Mouse (Mus musculus): ENCODE measurements at regions not wholly inside any gene's neighbourhood (a gene's known extent, or its start where the extent isn't known, plus 50 kb on each side); places are given as distances from the start of the nearest gene placed in this dataset.

GRCm38 (mm10) chr12:73466484-73466883, 79.7 kb downstream of the Tmem30b start:
- H3K4me2 ChIP-seq: no peak overlapping the region
- H3K4me1 ChIP-seq (replicated peaks): peaks cover 6% of the 10 kb centered on the region
- WGBS: 70% methylated on average over 7 of the region's 7 CpGs
- H3K27ac ChIP-seq (replicated peaks): no peak overlapping the region
- no peak overlapping the region for H3K4me3 ChIP-seq
- H3K9me3 ChIP-seq: no peaks in the 10 kb centered on the region
- ATAC-seq (ENCODE audit: low read depth): no peak
- H3K36me3 ChIP-seq: no peaks in the 10 kb centered on the region
- H3K9ac ChIP-seq: no peak overlapping the region
- no peaks in the 10 kb centered on the region for H3K27me3 ChIP-seq

GRCm38 (mm10) chr12:73465975-73466374, 80.2 kb downstream of the Tmem30b start:
- H3K4me1 ChIP-seq (replicated peaks): peaks cover 6% of the 10 kb centered on the region
- WGBS: 79% methylated on average over 5 of the region's 5 CpGs
- no peaks in the 10 kb centered on the region for H3K9me3 ChIP-seq
- no peak overlapping the region for H3K4me3 ChIP-seq
- H3K36me3 ChIP-seq: no peaks in the 10 kb centered on the region
- H3K4me2 ChIP-seq: no peak overlapping the region
- no peak overlapping the region for H3K27ac ChIP-seq (replicated peaks)
- H3K27me3 ChIP-seq: no peaks in the 10 kb centered on the region
- ATAC-seq (ENCODE audit: low read depth): no peak
- no peak overlapping the region for H3K9ac ChIP-seq

GRCm38 (mm10) chr12:73464311-73464710, 81.9 kb downstream of the Tmem30b start:
- Histone ChIP-seq H3K27me3 (no peaks in the 10 kb centered on the region), H3K9ac (no peak overlapping the region), H3K27ac (replicated peaks) (no peak overlapping the region), H3K9me3 (no peaks in the 10 kb centered on the region), H3K4me2 (no peak overlapping the region), H3K4me3 (no peak overlapping the region), H3K36me3 (no peaks in the 10 kb centered on the region), H3K4me1 (replicated peaks) (peaks cover 10% of the 10 kb centered on the region)
- ATAC-seq (ENCODE audit: low read depth): no peak
- 92% methylated on average over 5 of the region's 5 CpGs for WGBS

- Histone ChIP-seq H3K4me3 (no peak overlapping the region), H3K4me2 (no peak overlapping the region), H3K9me3 (no peaks in the 10 kb centered on the region), H3K9ac (no peak overlapping the region), H3K27me3 (no peaks in the 10 kb centered on the region), H3K27ac (replicated peaks) (no peak overlapping the region), H3K36me3 (no peaks in the 10 kb centered on the region), H3K4me1 (replicated peaks) (peaks cover 10% of the 10 kb centered on the region)
- ATAC-seq (ENCODE audit: low read depth): no peak
- WGBS: 47% methylated on average over 5 of the region's 5 CpGs
These were observed 84.1 kb downstream of the Tmem30b start for GRCm38 (mm10) chr12:73462091-73462490.

- no peak overlapping the region for H3K4me2 ChIP-seq
- H3K27ac ChIP-seq (replicated peaks): no peak overlapping the region
- no peaks in the 10 kb centered on the region for H3K36me3 ChIP-seq
- H3K4me1 ChIP-seq (replicated peaks): peaks cover 10% of the 10 kb centered on the region
- no peak for ATAC-seq (ENCODE audit: low read depth)
- 23% methylated on average over 2 of the region's 2 CpGs for WGBS
- H3K9me3 ChIP-seq: no peaks in the 10 kb centered on the region
- H3K9ac ChIP-seq: no peak overlapping the region
- no peak overlapping the region for H3K4me3 ChIP-seq
- no peaks in the 10 kb centered on the region for H3K27me3 ChIP-seq
These were observed 85.9 kb downstream of the Tmem30b start for GRCm38 (mm10) chr12:73460291-73460761.

- Histone ChIP-seq H3K27me3 (no peaks in the 10 kb centered on the region), H3K9me3 (no peaks in the 10 kb centered on the region), H3K4me2 (no peak overlapping the region), H3K36me3 (no peaks in the 10 kb centered on the region), H3K4me1 (replicated peaks) (peaks cover 16% of the 10 kb centered on the region), H3K9ac (no peak overlapping the region), H3K27ac (replicated peaks) (no peak overlapping the region), H3K4me3 (no peak overlapping the region)
- ATAC-seq (ENCODE audit: low read depth): no peak
- WGBS: 74% methylated on average over 3 of the region's 3 CpGs
These were observed 94.9 kb downstream of the Tmem30b start for GRCm38 (mm10) chr12:73451257-73451656.

- H3K9ac ChIP-seq: no peak overlapping the region
- no peak overlapping the region for H3K4me3 ChIP-seq
- WGBS: 80% methylated on average over 4 of the region's 4 CpGs
- ATAC-seq (ENCODE audit: low read depth): no peak
- peaks cover 16% of the 10 kb centered on the region for H3K4me1 ChIP-seq (replicated peaks)
- H3K9me3 ChIP-seq: no peaks in the 10 kb centered on the region
- no peak overlapping the region for H3K27ac ChIP-seq (replicated peaks)
- no peaks in the 10 kb centered on the region for H3K36me3 ChIP-seq
- no peaks in the 10 kb centered on the region for H3K27me3 ChIP-seq
- no peak overlapping the region for H3K4me2 ChIP-seq
These were observed 95.7 kb downstream of the Tmem30b start for GRCm38 (mm10) chr12:73450541-73450940.

GRCm38 (mm10) chr12:73449911-73450520, 96.2 kb downstream of the Tmem30b start:
- no peak overlapping the region for H3K4me2 ChIP-seq
- no peaks in the 10 kb centered on the region for H3K9me3 ChIP-seq
- no peaks in the 10 kb centered on the region for H3K27me3 ChIP-seq
- no peak for ATAC-seq (ENCODE audit: low read depth)
- H3K9ac ChIP-seq: no peak overlapping the region
- no peaks in the 10 kb centered on the region for H3K36me3 ChIP-seq
- H3K27ac ChIP-seq (replicated peaks): no peak overlapping the region
- H3K4me3 ChIP-seq: no peak overlapping the region
- H3K4me1 ChIP-seq (replicated peaks): peaks cover 16% of the 10 kb centered on the region
- WGBS: 52% methylated on average over 9 of the region's 9 CpGs

- H3K9me3 ChIP-seq: no peaks in the 10 kb centered on the region
- no peaks in the 10 kb centered on the region for H3K36me3 ChIP-seq
- no peak overlapping the region for H3K4me2 ChIP-seq
- 86% methylated on average over 9 of the region's 9 CpGs for WGBS
- H3K4me3 ChIP-seq: no peak overlapping the region
- no peak overlapping the region for H3K9ac ChIP-seq
- peaks cover 16% of the 10 kb centered on the region for H3K4me1 ChIP-seq (replicated peaks)
- no peak overlapping the region for H3K27ac ChIP-seq (replicated peaks)
- no peaks in the 10 kb centered on the region for H3K27me3 ChIP-seq
- ATAC-seq (ENCODE audit: low read depth): no peak
These were observed 97.1 kb downstream of the Tmem30b start for GRCm38 (mm10) chr12:73449069-73449468.

GRCm38 (mm10) chr12:73448388-73448965, 97.7 kb downstream of the Tmem30b start:
- no peak overlapping the region for H3K4me2 ChIP-seq

GRCm38 (mm10) chr12:73447172-73447571, 99.0 kb downstream of the Tmem30b start:
- WGBS: 92% methylated on average over 6 of the region's 6 CpGs
- no peak for ATAC-seq (ENCODE audit: low read depth)

More at GRCm38 (mm10) chr12:73448388-73448965, 97.7 kb downstream of the Tmem30b start:
- Histone ChIP-seq H3K27me3 (no peaks in the 10 kb centered on the region), H3K4me3 (no peak overlapping the region), H3K9me3 (no peaks in the 10 kb centered on the region), H3K36me3 (no peaks in the 10 kb centered on the region), H3K27ac (replicated peaks) (no peak overlapping the region), H3K9ac (no peak overlapping the region), H3K4me1 (replicated peaks) (peaks cover 16% of the 10 kb centered on the region)
- ATAC-seq (ENCODE audit: low read depth): no peak
- 39% methylated on average over 10 of the region's 10 CpGs for WGBS

GRCm38 (mm10) chr12:73446148-73446547, 100.0 kb downstream of the Tmem30b start:
- no peak overlapping the region for H3K9ac ChIP-seq
- no peaks in the 10 kb centered on the region for H3K36me3 ChIP-seq
- peaks cover 14% of the 10 kb centered on the region for H3K4me1 ChIP-seq (replicated peaks)
- no peak overlapping the region for H3K4me2 ChIP-seq
- H3K27me3 ChIP-seq: no peaks in the 10 kb centered on the region
- H3K9me3 ChIP-seq: no peaks in the 10 kb centered on the region
- WGBS: 92% methylated on average over 7 of the region's 7 CpGs
- H3K4me3 ChIP-seq: no peak overlapping the region
- H3K27ac ChIP-seq (replicated peaks): no peak overlapping the region
- ATAC-seq (ENCODE audit: low read depth): no peak

More at GRCm38 (mm10) chr12:73447172-73447571, 99.0 kb downstream of the Tmem30b start:
- H3K36me3 ChIP-seq: no peaks in the 10 kb centered on the region
- H3K27me3 ChIP-seq: no peaks in the 10 kb centered on the region
- peaks cover 16% of the 10 kb centered on the region for H3K4me1 ChIP-seq (replicated peaks)
- no peak overlapping the region for H3K4me3 ChIP-seq
- H3K9ac ChIP-seq: no peak overlapping the region
- H3K27ac ChIP-seq (replicated peaks): no peak overlapping the region
- no peaks in the 10 kb centered on the region for H3K9me3 ChIP-seq
- H3K4me2 ChIP-seq: no peak overlapping the region

- peaks cover 9% of the 10 kb centered on the region; the same call in 1 of the 2 replicates for H3K4me1 ChIP-seq (replicated peaks)
- H3K9ac ChIP-seq: no peak overlapping the region
- no peak for ATAC-seq (ENCODE audit: low read depth)
- H3K4me2 ChIP-seq: no peak overlapping the region
- no peaks in the 10 kb centered on the region for H3K27me3 ChIP-seq
- 76% methylated on average over 10 of the region's 10 CpGs for WGBS
- no peak overlapping the region for H3K27ac ChIP-seq (replicated peaks)
- H3K4me3 ChIP-seq: no peak overlapping the region
- no peaks in the 10 kb centered on the region for H3K36me3 ChIP-seq
- H3K9me3 ChIP-seq: no peaks in the 10 kb centered on the region
These were observed 100.6 kb downstream of the Tmem30b start for GRCm38 (mm10) chr12:73445562-73445961.

Measured in neural tube, embryonic 13.5 days (tissue).